Mouse (Mus musculus) forebrain, embryonic 11.5 days (tissue): ENCODE measurements around the gene Siah1b. TPM values are rescaled to one million over a fixed set of nuclear protein-coding genes. Genes with fewer than 3 reads are reported as not detected.

Experiments used
- ATAC-seq: fragments of 200-750 bp; cut with Nextera tagmentation; replicated peaks from 2 replicates; pipeline ENCODE4 v1.8.0; 2017; ENCODE audit warnings: moderate TSS enrichment; ENCODE audit not compliant: low FRiP score
- DNase-seq: peaks from one replicate; pipeline ENCODE4 v3.0.0-alpha.2; 2017; ENCODE audit warnings: low spot score
- H3K27ac ChIP-seq: fragments of 300-500 bp; sonication (generic); 2 replicates; pipeline ENCODE4 v1.5.1; 2014; ENCODE audit warnings: low read depth, low read length
- H3K27me3 ChIP-seq: fragments of 300-500 bp; sonication (generic); 2 replicates; pipeline ENCODE4 v1.6.1; 2014; ENCODE audit warnings: mild to moderate bottlenecking, low read length, mixed read lengths; ENCODE audit not compliant: control insufficient read depth, insufficient read depth
- H3K36me3 ChIP-seq: fragments of 300-500 bp; sonication (generic); 2 replicates; pipeline ENCODE4 v1.6.1; 2014; ENCODE audit warnings: mild to moderate bottlenecking, low read length, moderate library complexity, mixed read lengths; ENCODE audit not compliant: control insufficient read depth, insufficient read depth
- H3K4me1 ChIP-seq: fragments of 300-500 bp; sonication (generic); replicated peaks from 2 replicates; pipeline ENCODE4 v1.6.1; 2014; ENCODE audit warnings: low read length, mixed read lengths; ENCODE audit not compliant: control insufficient read depth, insufficient read depth
- H3K4me2 ChIP-seq: fragments of 300-500 bp; sonication (generic); 2 replicates; pipeline ENCODE4 v1.6.1; 2014; ENCODE audit warnings: low read depth, mild to moderate bottlenecking, low read length, moderate library complexity, mixed read lengths; ENCODE audit not compliant: severe bottlenecking
- H3K4me3 ChIP-seq: fragments of 300-500 bp; sonication (generic); 2 replicates; pipeline ENCODE4 v1.5.1; 2014; ENCODE audit warnings: low read depth, low read length
- H3K9ac ChIP-seq: fragments of 300-500 bp; sonication (generic); 2 replicates; pipeline ENCODE4 v1.6.1; 2014; ENCODE audit warnings: low read length
- H3K9me3 ChIP-seq: fragments of 300-500 bp; sonication (generic); 2 replicates; pipeline ENCODE4 v1.6.1; 2016; ENCODE audit warnings: low read length, mixed read lengths; ENCODE audit not compliant: control insufficient read depth
- WGBS: fragments of 180-500 bp; shearing (Covaris S2); extraction: QIAGEN DNeasy Blood & Tissue Kit; methylation state at CpG from one replicate; pipeline ENCODE4 v1.1.7; 2014; 5-methylcytosine and 5-hydroxymethylcytosine counted together
- polyA plus RNA-seq: library from polyadenylated mRNA; unstranded; fragments of >200 nt; fragmentation: Nextera tagmentation; extraction: Ambion mirVana; gene quantifications from 2 replicates; pipeline ENCODE4 v1.2.1, GENCODE M21; 2014

Gene Siah1b
- 53.0 and 54.6 TPM in 2 replicates for polyA plus RNA-seq

DNA sequence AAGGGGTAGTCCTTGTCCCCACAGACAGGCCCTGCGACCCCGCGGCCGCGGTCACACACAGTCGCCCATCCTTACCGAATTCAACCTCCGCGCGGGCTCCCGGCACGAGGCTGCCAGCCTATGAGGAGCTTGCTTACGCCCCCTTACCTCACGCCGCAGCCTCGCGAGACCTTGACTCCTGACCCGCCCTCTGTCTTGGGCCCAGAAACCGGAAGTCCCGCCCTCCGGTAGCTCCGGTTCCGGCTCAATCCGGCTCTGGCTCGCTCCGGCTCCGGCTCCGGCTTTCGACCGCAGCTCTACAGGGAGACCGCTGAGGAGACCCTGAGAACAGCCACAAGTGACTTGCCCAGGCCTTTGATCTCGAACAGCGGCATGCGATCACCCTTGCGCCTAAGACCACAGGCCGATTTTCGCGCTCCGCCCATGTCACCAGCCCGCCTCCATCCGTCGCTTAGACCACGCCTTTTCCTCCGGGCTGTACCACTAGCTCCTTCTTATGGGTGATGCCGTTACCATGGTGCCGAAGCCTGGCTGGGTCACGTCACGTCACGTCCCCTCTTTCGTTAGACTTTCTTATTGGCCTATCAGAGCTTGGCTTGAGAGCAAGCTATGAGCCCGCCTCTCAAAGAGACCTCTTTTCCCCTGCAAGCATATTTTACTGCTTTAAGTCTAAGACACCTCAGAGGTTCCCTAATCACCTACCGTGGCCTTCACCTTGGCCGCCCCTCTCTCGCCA lies at the start of gene Siah1b:
Gene Siah1b, minus strand, starts transcription at position 454 of the 736 bp plus-strand sequence.
- Histone ChIP-seq H3K36me3 (no peaks in the 10 kb centered on the region), H3K4me3 (peak within 1 kb of the TSS; percentile 49), H3K4me2 (peak within 1 kb of the TSS; percentile 47), H3K9ac (peak within 1 kb of the TSS; percentile 63), H3K4me1 (no peaks in the 10 kb centered on the region), H3K9me3 (no peaks in the 10 kb centered on the region), H3K27ac (peak within 1 kb of the TSS; percentile 46; the same call in 1 of the 2 replicates), H3K27me3 (no peaks in the 10 kb centered on the region)
- 14% methylated on average over 47 of the region's 54 CpGs for WGBS
- DNase-seq = peak; percentile 92
- ATAC-seq = peak; percentile 98

DNA sequence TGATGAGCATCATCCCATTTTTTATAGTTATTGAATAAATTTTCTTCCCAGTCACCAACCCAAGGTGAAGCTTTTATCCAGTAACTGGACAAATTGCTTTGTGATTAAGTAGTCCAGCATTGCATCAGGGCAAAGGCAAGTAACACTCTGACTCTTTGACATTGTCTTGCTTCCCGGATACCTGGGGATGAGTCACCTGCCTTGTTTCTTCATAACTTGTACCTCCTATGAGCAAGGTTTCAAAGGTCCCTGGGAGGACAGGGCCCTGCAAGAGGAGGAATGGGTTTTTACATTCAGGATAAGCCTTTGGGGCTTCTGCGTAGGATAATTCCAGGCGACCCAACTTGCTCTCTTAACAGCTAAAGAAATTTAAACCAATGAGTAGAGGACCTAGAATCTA lies 47.6 kb upstream of the Siah1b start:
- no peak overlapping the region for H3K27ac ChIP-seq
- no peaks in the 10 kb centered on the region for H3K36me3 ChIP-seq
- H3K9me3 ChIP-seq = no peaks in the 10 kb centered on the region
- DNase-seq (no peak), ATAC-seq (no peak)
- 88% methylated on average over 3 of the region's 3 CpGs for WGBS
- 0 out of 2 replicates have a peak, but pooled peaks cover 2% of the 10 kb centered on the region for H3K27me3 ChIP-seq
- no peak overlapping the region for H3K4me3 ChIP-seq
- no peak overlapping the region for H3K4me2 ChIP-seq
- H3K9ac ChIP-seq = no peak overlapping the region
- H3K4me1 ChIP-seq = no peaks in the 10 kb centered on the region

DNA sequence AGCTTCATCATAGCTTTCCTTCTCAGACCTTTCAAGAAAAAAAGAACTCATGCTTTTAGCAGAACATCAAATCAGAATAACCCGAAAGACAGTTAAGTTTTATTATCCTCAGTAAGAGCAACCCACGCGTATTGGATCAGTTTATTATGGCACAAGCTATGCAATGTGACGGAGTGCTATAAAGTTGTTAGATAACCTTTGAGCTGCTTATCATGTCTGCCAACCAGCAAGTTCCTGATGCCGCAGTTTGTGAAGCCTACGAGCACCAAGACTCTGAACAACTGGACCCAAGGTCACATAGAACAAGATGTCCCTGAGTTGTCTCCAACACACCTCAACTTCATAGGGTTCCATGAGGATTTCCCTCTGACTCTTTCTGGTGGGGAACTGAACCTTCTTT lies 37.5 kb upstream of the Siah1b start:
- H3K27me3 ChIP-seq = no peaks in the 10 kb centered on the region; the same call in 1 of the 2 replicates
- H3K9me3 ChIP-seq = no peaks in the 10 kb centered on the region
- no peak overlapping the region for H3K4me3 ChIP-seq
- DNase-seq (no peak), ATAC-seq (no peak)
- no peak overlapping the region for H3K9ac ChIP-seq
- no peak overlapping the region for H3K27ac ChIP-seq
- WGBS = 94% methylated on average over 6 of the region's 6 CpGs
- no peaks in the 10 kb centered on the region for H3K4me1 ChIP-seq
- no peaks in the 10 kb centered on the region for H3K36me3 ChIP-seq
- no peak overlapping the region for H3K4me2 ChIP-seq

DNA sequence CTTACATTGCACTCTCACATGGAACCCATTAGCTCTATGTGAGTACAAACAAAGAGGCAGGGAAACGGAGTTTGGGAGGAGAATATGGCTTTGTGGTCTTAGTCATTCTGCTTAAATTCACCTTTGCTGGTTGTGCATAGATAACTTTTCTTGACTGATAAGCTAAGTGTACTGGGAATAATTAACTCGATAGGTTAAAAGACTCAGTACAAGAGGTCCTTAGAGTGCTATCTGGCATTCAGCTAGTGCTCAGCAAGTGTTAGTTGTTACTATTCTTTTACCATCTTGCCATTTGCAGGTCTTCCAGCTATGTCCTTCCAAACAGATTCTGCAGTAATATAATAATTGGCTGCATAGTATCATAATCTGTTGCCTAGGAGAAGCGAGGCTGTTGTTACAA lies 34.9 kb upstream of the Siah1b start:
- WGBS = 80% methylated on average over 3 of the region's 3 CpGs
- no peak overlapping the region for H3K4me2 ChIP-seq
- no peaks in the 10 kb centered on the region for H3K9me3 ChIP-seq
- no peaks in the 10 kb centered on the region for H3K36me3 ChIP-seq
- H3K4me1 ChIP-seq = no peaks in the 10 kb centered on the region
- H3K27me3 ChIP-seq = peaks cover 2% of the 10 kb centered on the region; the same call in 1 of the 2 replicates
- no peak overlapping the region for H3K4me3 ChIP-seq
- H3K9ac ChIP-seq = no peak overlapping the region
- ATAC-seq (no peak), DNase-seq (no peak)
- no peak overlapping the region for H3K27ac ChIP-seq

DNA sequence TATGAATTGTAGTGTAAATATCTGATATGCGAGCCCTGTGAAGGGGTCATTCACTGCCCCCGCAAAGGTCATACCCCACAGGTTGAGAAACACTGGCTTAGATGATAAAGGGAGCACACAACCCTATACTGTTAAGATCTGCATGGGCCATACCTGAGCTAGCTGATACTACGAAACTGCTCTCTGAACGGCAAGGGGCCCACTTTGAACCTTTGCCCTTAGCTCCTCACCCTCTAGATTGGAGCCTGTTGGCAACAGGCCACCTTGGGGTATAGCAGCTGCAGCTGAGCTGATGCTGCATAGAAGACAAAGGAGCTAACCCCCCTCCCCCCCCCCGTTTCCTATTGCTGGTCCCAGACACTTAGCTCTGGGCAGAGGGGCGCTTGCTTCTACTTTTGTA lies 26.4 kb upstream of the Siah1b start:
- 68% methylated on average over 6 of the region's 6 CpGs for WGBS

DNA sequence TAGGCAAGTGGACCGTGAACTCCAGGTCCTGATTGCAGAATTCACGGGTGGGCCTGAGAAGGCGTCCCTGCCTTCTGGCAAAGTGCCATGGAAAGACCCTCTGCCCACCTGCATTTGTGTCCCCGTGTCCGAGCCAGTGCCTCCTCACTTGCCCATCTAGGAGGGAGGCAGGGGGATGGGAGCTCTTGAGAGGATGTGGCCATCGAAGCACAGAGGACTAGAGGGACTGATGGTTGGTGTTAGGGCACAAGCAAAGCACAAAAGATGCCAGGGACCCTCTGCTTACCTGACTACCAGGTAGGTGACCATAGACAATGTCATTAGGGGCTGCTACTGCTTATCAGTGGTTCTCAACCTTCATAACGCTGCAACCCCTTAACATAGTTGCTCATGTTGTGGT lies 25.9 kb upstream of the Siah1b start:
- DNase-seq (no peak), ATAC-seq (no peak)
- Histone ChIP-seq H3K4me1 (no peaks in the 10 kb centered on the region), H3K27ac (no peak overlapping the region), H3K27me3 (peaks cover 4% of the 10 kb centered on the region), H3K4me2 (no peak overlapping the region), H3K9me3 (no peaks in the 10 kb centered on the region), H3K9ac (no peak overlapping the region), H3K4me3 (no peak overlapping the region), H3K36me3 (no peaks in the 10 kb centered on the region)
- 82% methylated on average over 7 of the region's 7 CpGs for WGBS

More for the DNA sequence above, 26.4 kb upstream of the Siah1b start:
- Histone ChIP-seq H3K27ac (no peak overlapping the region), H3K27me3 (peaks cover 5% of the 10 kb centered on the region), H3K4me1 (no peaks in the 10 kb centered on the region), H3K4me2 (no peak overlapping the region), H3K4me3 (no peak overlapping the region), H3K9ac (no peak overlapping the region), H3K9me3 (no peaks in the 10 kb centered on the region), H3K36me3 (no peaks in the 10 kb centered on the region)
- DNase-seq (no peak), ATAC-seq (no peak)

DNA sequence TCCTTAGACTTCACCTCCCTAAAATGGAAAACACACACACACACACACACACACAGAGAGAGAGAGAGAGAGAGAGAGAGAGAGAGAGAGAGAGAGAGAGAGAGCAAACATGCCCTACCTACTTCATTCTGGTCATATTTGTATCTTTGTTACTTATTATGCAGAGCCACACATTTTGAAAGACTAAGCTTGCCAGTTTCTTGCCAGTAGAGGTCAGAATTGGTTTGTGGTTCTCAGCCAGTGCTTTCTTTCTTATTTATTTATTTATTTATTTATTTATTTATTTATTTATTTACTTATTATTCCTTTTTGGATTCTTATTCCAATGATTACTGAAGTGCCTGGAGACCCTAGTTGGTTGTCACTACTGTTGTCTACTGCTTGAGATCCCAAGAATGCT lies 25.2 kb upstream of the Siah1b start:
- no peaks in the 10 kb centered on the region for H3K36me3 ChIP-seq
- H3K27me3 ChIP-seq = peaks cover 4% of the 10 kb centered on the region
- no peaks in the 10 kb centered on the region for H3K9me3 ChIP-seq
- H3K9ac ChIP-seq = no peak overlapping the region
- no peaks in the 10 kb centered on the region for H3K4me1 ChIP-seq
- DNase-seq (no peak), ATAC-seq (no peak)
- no peak overlapping the region for H3K27ac ChIP-seq
- H3K4me3 ChIP-seq = no peak overlapping the region
- H3K4me2 ChIP-seq = no peak overlapping the region

DNA sequence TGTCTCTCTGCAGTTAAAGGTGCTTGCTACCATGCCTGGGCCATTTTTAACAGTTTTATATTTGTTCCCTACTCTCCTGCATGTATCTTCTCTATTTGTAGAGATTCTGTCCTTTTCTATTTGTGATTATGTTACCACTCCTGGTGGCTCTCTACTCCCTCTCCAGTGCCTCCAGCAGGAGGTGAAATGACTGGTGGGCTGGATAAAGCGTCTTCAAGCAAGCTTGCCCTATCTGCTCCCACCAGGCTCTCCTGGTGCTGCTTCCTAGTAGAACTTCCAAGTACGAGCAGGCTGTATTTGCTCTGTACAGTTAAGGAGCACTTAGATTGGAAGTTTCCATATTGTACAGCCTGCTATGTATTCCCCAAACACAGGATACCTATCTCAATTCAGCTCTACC lies 19.5 kb upstream of the Siah1b start:
- Histone ChIP-seq H3K9ac (no peak overlapping the region), H3K27ac (no peak overlapping the region), H3K36me3 (no peaks in the 10 kb centered on the region), H3K27me3 (peaks cover 5% of the 10 kb centered on the region), H3K4me3 (no peak overlapping the region), H3K4me2 (no peak overlapping the region), H3K9me3 (no peaks in the 10 kb centered on the region), H3K4me1 (no peaks in the 10 kb centered on the region)
- no peak for DNase-seq
- ATAC-seq = no peak
- WGBS = 83% methylated on average over 2 of the region's 2 CpGs

DNA sequence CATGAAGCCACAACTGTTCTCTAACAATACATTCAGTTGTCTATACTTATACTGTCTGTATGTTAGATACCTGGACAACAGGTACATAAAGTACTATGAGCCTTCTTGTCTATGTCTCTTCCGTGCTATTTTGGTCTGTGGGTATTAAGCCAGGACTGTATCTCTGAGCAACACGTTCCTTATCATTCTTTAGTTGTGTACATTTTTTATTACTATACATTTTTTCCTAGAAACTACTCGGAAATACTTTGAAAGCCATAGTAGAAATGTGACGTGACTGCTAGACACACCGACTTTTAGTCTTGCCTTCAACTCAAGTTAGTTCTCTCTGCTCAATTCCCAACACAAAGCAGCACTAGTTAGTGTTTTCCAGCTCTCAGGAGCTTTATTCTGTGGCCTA lies 17.1 kb upstream of the Siah1b start:
- Histone ChIP-seq H3K4me3 (no peak overlapping the region), H3K9me3 (no peaks in the 10 kb centered on the region), H3K27me3 (peaks cover 2% of the 10 kb centered on the region; the same call in 1 of the 2 replicates), H3K9ac (no peak overlapping the region), H3K27ac (no peak overlapping the region), H3K4me1 (no peaks in the 10 kb centered on the region), H3K4me2 (no peak overlapping the region), H3K36me3 (no peaks in the 10 kb centered on the region)
- ATAC-seq = no peak
- 80% methylated on average over 5 of the region's 5 CpGs for WGBS
- DNase-seq = no peak
